Mouse (Mus musculus): ENCODE data around the gene Astl.
A peak's percentile ranks its signal among the peaks of the same experiment; 100 is the strongest.

DNA sequence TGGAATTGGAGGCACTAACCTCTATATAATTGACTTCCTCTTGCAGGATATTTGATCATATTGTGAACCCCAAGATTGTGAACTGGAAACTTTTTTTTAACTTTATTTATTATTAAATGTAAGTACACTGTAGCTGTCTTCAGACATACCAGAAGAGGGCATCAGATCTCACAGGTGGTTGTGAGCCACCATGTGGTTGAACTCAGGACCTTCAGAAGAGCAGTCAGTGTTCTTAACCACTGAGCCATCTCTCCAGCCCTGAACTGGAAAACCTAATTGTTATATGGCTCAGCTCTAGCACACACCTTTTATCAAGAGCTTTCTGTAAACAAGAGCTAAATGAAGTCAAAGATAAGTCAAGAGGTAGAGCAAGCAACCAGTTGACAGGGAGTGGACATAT lies 32.3 kb upstream of the Astl start:
- TF ChIP-seq EP300 (IDR thresholded peaks at IDR 0.05; ENCODE audit: low read depth in 1 of 2, low read length in 2 of 2) (no peak), POLR2A (IDR thresholded peaks at IDR 0.05; ENCODE audit: control insufficient read depth in 1 of 2, insufficient read depth in 1 of 2, low read depth in 1 of 2, low read length in 2 of 2, poor library complexity in 1 of 2) (no peak), CTCF (IDR thresholded peaks at IDR 0.05 in 2 of 3, conservative IDR thresholded peaks at IDR 0.05 in 1 of 3; ENCODE audit: control insufficient read depth in 1 of 3, insufficient read depth in 1 of 3, low read depth in 2 of 3, low read length in 3 of 3, poor library complexity in 1 of 3, severe bottlenecking in 1 of 3) (peak in 1 of 3 experiments; percentile 0; a peak in 1 of 6 replicates), RCOR1 (IDR thresholded peaks at IDR 0.05; ENCODE audit: low read depth, low read length) (no peak), ELF1 (IDR thresholded peaks at IDR 0.05; ENCODE audit: low read depth, low read length) (no peak), MYC (IDR thresholded peaks at IDR 0.05; ENCODE audit: low read depth, low read length) (no peak), ZC3H11A (IDR thresholded peaks at IDR 0.05; ENCODE audit: low read depth, low read length) (no peak), RAD21 (IDR thresholded peaks at IDR 0.05; ENCODE audit: low read depth, low read length) (no peak), TAL1 (IDR thresholded peaks at IDR 0.05; ENCODE audit: low read length) (no peak), BHLHE40 (IDR thresholded peaks at IDR 0.05; ENCODE audit: borderline replicate concordance, low read depth, low read length) (no peak)
